9 mouse cellular contexts compared by ENCODE assay signal in the genomic region with DNA sequence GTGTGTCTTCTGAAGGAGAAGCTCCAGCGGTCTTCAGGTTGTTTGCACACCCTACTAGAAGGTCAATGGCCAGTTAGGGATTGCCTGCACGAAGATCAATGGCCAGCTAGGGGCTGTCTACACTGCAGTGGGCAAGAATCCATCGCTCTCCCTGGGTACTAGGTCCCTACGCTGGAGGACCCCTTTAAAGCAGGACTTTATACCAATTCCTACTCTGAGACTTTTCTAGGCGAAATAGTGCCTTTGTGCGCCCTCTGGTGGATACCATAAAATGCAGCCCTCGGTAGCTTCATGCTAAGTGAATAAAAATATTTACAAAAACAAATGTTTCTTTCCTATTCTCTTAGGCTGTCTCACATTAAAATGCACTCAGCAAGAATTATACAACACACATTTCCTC. TPM values are rescaled to one million over a fixed set of nuclear protein-coding genes. Genes with fewer than 3 reads are reported as not detected.
DNase-seq lines count a peak whose midpoint lies in the region; ATAC-seq and TF ChIP-seq lines count a peak whose summit lies in the region.
"Had no signal": no experiment of that assay in that cellular context is flagged by ENCODE, and none has a peak within 500 bp of the region (broad histone marks: within the 10 kb centered on the region; RNA-seq: fewer than 3 reads in every experiment).

No protein-coding gene starts in this region.

- H3K27me3 ChIP-seq in forebrain, embryonic 16.5 days (replicated peaks; ENCODE audit: control insufficient read depth, insufficient read depth, low read length): no peaks in the 10 kb centered on the region
- H3K27me3 ChIP-seq in stomach, postnatal 0 days (ENCODE audit: control insufficient read depth, insufficient read depth, low read length): no peaks in the 10 kb centered on the region

- TF ChIP-seq EP300 in stomach, postnatal 0 days (optimal IDR thresholded peaks at IDR 0.05): no peak

- peak; percentile 82 for TF ChIP-seq CTCF in stomach, postnatal 0 days (IDR thresholded peaks at IDR 0.05; ENCODE audit: low read depth)

- H3K4me2 ChIP-seq in forebrain, embryonic 16.5 days (ENCODE audit: low read length): no peak overlapping the region
- no peak overlapping the region for H3K4me2 ChIP-seq in stomach, postnatal 0 days (replicated peaks; ENCODE audit: low read depth)
- H3K4me2 ChIP-seq: heart, embryonic 15.5 days had no signal

- no peaks in the 10 kb centered on the region for H3K9me3 ChIP-seq in forebrain, embryonic 16.5 days (ENCODE audit: control insufficient read depth, low read length)
- H3K9me3 ChIP-seq in stomach, postnatal 0 days (ENCODE audit: control insufficient read depth, low read length): no peaks in the 10 kb centered on the region
- H3K9me3 ChIP-seq: heart, embryonic 15.5 days had no signal

- 26% methylated on average over 7 of the region's 7 CpGs for WGBS in forebrain, embryonic 16.5 days
- WGBS in stomach, postnatal 0 days: 20% methylated on average over 7 of the region's 7 CpGs

- no peaks in the 10 kb centered on the region for H3K4me1 ChIP-seq in forebrain, embryonic 16.5 days (replicated peaks; ENCODE audit: control insufficient read depth, insufficient read depth, low read length)
- no peaks in the 10 kb centered on the region for H3K4me1 ChIP-seq in stomach, postnatal 0 days (replicated peaks; ENCODE audit: control insufficient read depth, insufficient read depth)
- H3K4me1 ChIP-seq: heart, embryonic 15.5 days had no signal

- peak; percentile 70 for ATAC-seq in forebrain, embryonic 16.5 days
- peak; percentile 29; the same call in 1 of the 2 replicates for ATAC-seq in stomach, postnatal 0 days (ENCODE audit: low FRiP score, low TSS enrichment)

- no peaks in the 10 kb centered on the region for H3K36me3 ChIP-seq in forebrain, embryonic 16.5 days (ENCODE audit: control insufficient read depth, insufficient read depth)
- no peaks in the 10 kb centered on the region for H3K36me3 ChIP-seq in stomach, postnatal 0 days (ENCODE audit: control insufficient read depth, insufficient read depth, low read length)
- H3K36me3 ChIP-seq: heart, embryonic 15.5 days had no signal

- no peak overlapping the region for H3K9ac ChIP-seq in forebrain, embryonic 16.5 days (replicated peaks; ENCODE audit: low read depth, low read length)
- no peak overlapping the region for H3K9ac ChIP-seq in stomach, postnatal 0 days (ENCODE audit: low read length)
- H3K9ac ChIP-seq: heart, embryonic 15.5 days had no signal

- H3K4me3 ChIP-seq in forebrain, embryonic 16.5 days (replicated peaks; ENCODE audit: low read length): no peak overlapping the region
- H3K4me3 ChIP-seq in stomach, postnatal 0 days (ENCODE audit: low read depth, low read length): no peak overlapping the region
- H3K4me3 ChIP-seq: heart, embryonic 15.5 days had no signal

- H3K27ac ChIP-seq in forebrain, embryonic 16.5 days (ENCODE audit: low read length): no peak overlapping the region
- H3K27ac ChIP-seq in stomach, postnatal 0 days (replicated peaks): no peak overlapping the region
- H3K27ac ChIP-seq: heart, embryonic 15.5 days had no signal

- DNase-seq in gastrocnemius, adult 18-20 months (ENCODE audit: low spot score): peak; percentile 36
- DNase-seq in gastrocnemius, adult 8-10 months (ENCODE audit: low spot score in 2 of 2): no peak
- peak; percentile 47 for DNase-seq in urinary bladder, postnatal 25 days (ENCODE audit: low spot score)
- no peak for DNase-seq in urinary bladder, postnatal 4 days (ENCODE audit: low spot score in 2 of 2)
- peak; percentile 46 to 71 for DNase-seq in kidney, postnatal 25 days
- DNase-seq in mesoderm, embryonic 11.5 days (ENCODE audit: low read depth, low spot score): peak; percentile 66
- peak; percentile 57 for DNase-seq in stomach, postnatal 0 days (ENCODE audit: low spot score)

RNA-seq across cellular contexts. Expression of a gene that starts 6.1 kb away (rescaled TPM):
- not detected for total RNA-seq in gastrocnemius, adult 18-20 months (2021)
- total RNA-seq in gastrocnemius, adult 8-10 months (2022): not detected
- 2.8 and 2.9 TPM in 2 replicates for polyA plus RNA-seq in forebrain, embryonic 16.5 days (2015; fragmentation: Nextera tagmentation; extraction: Ambion mirVana)
- not detected in 2 replicates for polyA plus RNA-seq in stomach, postnatal 0 days (2015; fragmentation: Nextera tagmentation; extraction: Ambion mirVana)

RNA-seq across cellular contexts. Expression of a gene that starts 12.6 kb away (rescaled TPM):
- under 1 TPM; 0.11 to 0.21 TPM for total RNA-seq in gastrocnemius, adult 18-20 months (2021)
- under 1 TPM; 0.11 to 0.29 (median 0.18) TPM for total RNA-seq in gastrocnemius, adult 8-10 months (2022)
- polyA plus RNA-seq in forebrain, embryonic 16.5 days (2015; fragmentation: Nextera tagmentation; extraction: Ambion mirVana): 0.36 and 1.1 TPM in 2 replicates
- polyA plus RNA-seq in stomach, postnatal 0 days (2015; fragmentation: Nextera tagmentation; extraction: Ambion mirVana): 14.0 and 14.5 TPM in 2 replicates

RNA-seq across cellular contexts. Expression of a gene that starts 19.7 kb away (rescaled TPM):
- total RNA-seq in gastrocnemius, adult 18-20 months (2021): 10 to 100 TPM in 1 of 2 experiments, 1 to 10 TPM in 1; 9.2 to 12.7 TPM
- total RNA-seq in gastrocnemius, adult 8-10 months (2022): 10 to 100 TPM; 10.8 to 13.5 (median 11.0) TPM
- 15.5 and 16.8 TPM in 2 replicates for polyA plus RNA-seq in forebrain, embryonic 16.5 days (2015; fragmentation: Nextera tagmentation; extraction: Ambion mirVana)
- 9.7 TPM in 2 replicates for polyA plus RNA-seq in stomach, postnatal 0 days (2015; fragmentation: Nextera tagmentation; extraction: Ambion mirVana)

RNA-seq across cellular contexts. Expression of a gene that starts 19.9 kb away (rescaled TPM):
- 1 to 10 TPM; 7.4 to 7.6 TPM for total RNA-seq in gastrocnemius, adult 18-20 months (2021)
- 1 to 10 TPM; 6.0 to 7.7 (median 7.5) TPM for total RNA-seq in gastrocnemius, adult 8-10 months (2022)
- 43.7 and 48.1 TPM in 2 replicates for polyA plus RNA-seq in forebrain, embryonic 16.5 days (2015; fragmentation: Nextera tagmentation; extraction: Ambion mirVana)
- polyA plus RNA-seq in stomach, postnatal 0 days (2015; fragmentation: Nextera tagmentation; extraction: Ambion mirVana): 31.7 and 33.4 TPM in 2 replicates

RNA-seq across cellular contexts. Expression of a gene that starts 24.2 kb away (rescaled TPM):
- total RNA-seq in gastrocnemius, adult 18-20 months (2021): not detected
- total RNA-seq in gastrocnemius, adult 8-10 months (2022): not detected
- 0.06 and 0.09 TPM in 2 replicates for polyA plus RNA-seq in forebrain, embryonic 16.5 days (2015; fragmentation: Nextera tagmentation; extraction: Ambion mirVana)
- polyA plus RNA-seq in stomach, postnatal 0 days (2015; fragmentation: Nextera tagmentation; extraction: Ambion mirVana): 0.45 and 0.53 TPM in 2 replicates

Comparison
In these comparisons a context has a peak if more than half of its experiments do, and no peak if none do; other contexts are left out.
1. DNase-seq: peak in gastrocnemius, adult 18-20 months (single experiment), urinary bladder, postnatal 25 days (single experiment), kidney, postnatal 25 days (2 of 2), mesoderm, embryonic 11.5 days (single experiment) and stomach, postnatal 0 days (single experiment); none in gastrocnemius, adult 8-10 months (0 of 2) and urinary bladder, postnatal 4 days (0 of 2).